Mouse (Mus musculus) cerebellum, adult 2 months (tissue): ENCODE measurements around the gene Tctn1.

Source experiments
- CTCF ChIP-seq: fragments of 200-500 bp; IDR thresholded peaks from 2 replicates; pipeline ENCODE4 v1.5.1; 2011; ENCODE audit warnings: low read depth, mild to moderate bottlenecking, control low read depth, low read length, moderate library complexity, borderline replicate concordance; ENCODE audit not compliant: insufficient read depth
- POLR2A ChIP-seq: fragments of 200-500 bp; IDR thresholded peaks from 2 replicates; pipeline ENCODE4 v1.6.1; 2011; ENCODE audit warnings: low read length, control low read depth, borderline replicate concordance; ENCODE audit not compliant: insufficient read depth

GRCm38 (mm10) chr5:122304541-122304940 is 40.3 kb upstream of the Tctn1 start:
- no peak for TF ChIP-seq CTCF
- TF ChIP-seq POLR2A = no peak
